Mouse (Mus musculus) MEL (cell line): ENCODE measurements around the gene Hes3. TPM values are rescaled to one million over a fixed set of nuclear protein-coding genes. Genes with fewer than 3 reads are reported as not detected.

Experiments used
- DNase-seq: peaks from one replicate; pipeline ENCODE4 v3.0.0; 2011; ENCODE audit warnings: low read depth, low spot score
- H3K27ac ChIP-seq: 2 replicates; pipeline ENCODE4 v1.5.1; 2012; ENCODE audit warnings: low read depth, mild to moderate bottlenecking, control low read depth, low read length, moderate library complexity; ENCODE audit not compliant: control insufficient read depth
- H3K27me3 ChIP-seq, 2 experiments: fragments of 150-350 bp in 1 of 2; sonication (generic) in 1 of 2; 2 replicates each; pipeline ENCODE4 v1.6.1; 2012; ENCODE audit warnings: low read length in 2 of 2, mild to moderate bottlenecking in 2 of 2, improper control_type of control experiment in 1 of 2, moderate library complexity in 1 of 2; ENCODE audit not compliant: insufficient read depth in 2 of 2, control insufficient read depth in 1 of 2
- H3K36me3 ChIP-seq, 2 experiments: 2 replicates each; pipeline ENCODE4 v1.6.1; 2012 to 2014; ENCODE audit warnings: low read length in 2 of 2, improper control_type of control experiment in 1 of 2, inconsistent platforms in 1 of 2, mild to moderate bottlenecking in 1 of 2; ENCODE audit not compliant: insufficient read depth in 2 of 2, control insufficient read depth in 1 of 2
- H3K4me1 ChIP-seq, 2 experiments: fragments of 150-350 bp in 1 of 2; sonication (generic) in 1 of 2; 2 replicates each; pipeline ENCODE4 v1.6.1; 2012; ENCODE audit warnings: low read length in 2 of 2, improper control_type of control experiment in 1 of 2, mild to moderate bottlenecking in 1 of 2; ENCODE audit not compliant: insufficient read depth in 2 of 2, control insufficient read depth in 1 of 2
- H3K4me3 ChIP-seq, 2 experiments: fragments of 150-350 bp in 1 of 2; sonication (generic) in 1 of 2; 2 replicates each; pipeline ENCODE4 v1.5.1; 2012; ENCODE audit warnings: low read depth in 2 of 2, low read length in 2 of 2, mild to moderate bottlenecking in 2 of 2, moderate library complexity in 2 of 2, control low read depth in 1 of 2, improper control_type of control experiment in 1 of 2; ENCODE audit not compliant: control insufficient read depth in 1 of 2, insufficient read depth in 1 of 2
- H3K79me2 ChIP-seq: 2 replicates; pipeline ENCODE4 v1.6.1; 2012; ENCODE audit warnings: mild to moderate bottlenecking, low read length, moderate library complexity; ENCODE audit not compliant: control insufficient read depth, poor library complexity, insufficient read depth
- H3K9ac ChIP-seq: 2 replicates; pipeline ENCODE4 v1.6.1; 2012; ENCODE audit warnings: low read depth, mild to moderate bottlenecking, control low read depth, low read length, moderate library complexity; ENCODE audit not compliant: control insufficient read depth, poor library complexity, severe bottlenecking
- H3K9me3 ChIP-seq: fragments of 150-350 bp; sonication (generic); replicated peaks from 2 replicates; pipeline ENCODE4 v1.6.1; 2012; ENCODE audit warnings: mild to moderate bottlenecking, low read length, improper control_type of control experiment, moderate library complexity; ENCODE audit not compliant: insufficient read depth
- CHD1 ChIP-seq: IDR thresholded peaks from 2 replicates; pipeline ENCODE4 v1.6.1; 2012; ENCODE audit warnings: low read depth, mild to moderate bottlenecking, inconsistent platforms, low read length, improper control_type of control experiment
- CHD2 ChIP-seq: IDR thresholded peaks from 2 replicates; pipeline ENCODE4 v1.6.1; 2011; ENCODE audit warnings: low read length, improper control_type of control experiment
- CTCF ChIP-seq, 3 experiments: IDR thresholded peaks in 2 of 3; conservative IDR thresholded peaks in 1 of 3; 2 replicates each; pipeline ENCODE4 v1.5.1; 2011 to 2012; ENCODE audit warnings: low read length in 3 of 3, low read depth in 2 of 3, mild to moderate bottlenecking in 2 of 3, improper control_type of control experiment in 1 of 3, inconsistent platforms in 1 of 3, mixed read lengths in 1 of 3, moderate library complexity in 1 of 3; ENCODE audit not compliant: control insufficient read depth in 1 of 3, insufficient read depth in 1 of 3, poor library complexity in 1 of 3, severe bottlenecking in 1 of 3
- E2F4 ChIP-seq: IDR thresholded peaks from 2 replicates; pipeline ENCODE4 v1.6.1; 2011; ENCODE audit warnings: low read depth, low read length, improper control_type of control experiment, borderline replicate concordance
- ETS1 ChIP-seq: IDR thresholded peaks from 2 replicates; pipeline ENCODE4 v1.6.1; 2012; ENCODE audit warnings: low read depth, mild to moderate bottlenecking, inconsistent platforms, low read length, improper control_type of control experiment, moderate library complexity
- GABPA ChIP-seq: IDR thresholded peaks from 2 replicates; pipeline ENCODE4 v1.6.1; 2012; ENCODE audit warnings: low read depth, mild to moderate bottlenecking, inconsistent platforms, low read length, improper control_type of control experiment, moderate library complexity
- HCFC1 ChIP-seq: IDR thresholded peaks from 2 replicates; pipeline ENCODE4 v1.6.1; 2012; ENCODE audit warnings: low read depth, mild to moderate bottlenecking, inconsistent platforms, low read length, improper control_type of control experiment, moderate library complexity
- MAX ChIP-seq: IDR thresholded peaks from 2 replicates; pipeline ENCODE4 v1.6.1; 2011; ENCODE audit warnings: low read length, improper control_type of control experiment
- MAZ ChIP-seq: IDR thresholded peaks from 2 replicates; pipeline ENCODE4 v1.6.1; 2012; ENCODE audit warnings: low read depth, mild to moderate bottlenecking, inconsistent platforms, low read length, improper control_type of control experiment
- MEF2A ChIP-seq: IDR thresholded peaks from 2 replicates; pipeline ENCODE4 v1.6.1; 2014; ENCODE audit warnings: low read depth, mild to moderate bottlenecking, inconsistent platforms, low read length, improper control_type of control experiment; ENCODE audit not compliant: poor library complexity, insufficient replicate concordance, severe bottlenecking; ENCODE audit errors: extremely low read depth
- MYC ChIP-seq: IDR thresholded peaks from 2 replicates; pipeline ENCODE4 v1.6.1; 2011; ENCODE audit warnings: low read depth, mild to moderate bottlenecking, low read length, improper control_type of control experiment, moderate library complexity
- NRF1 ChIP-seq: IDR thresholded peaks from 2 replicates; pipeline ENCODE4 v1.6.1; 2014; ENCODE audit warnings: low read depth, mild to moderate bottlenecking, inconsistent platforms, low read length, improper control_type of control experiment, moderate library complexity; ENCODE audit not compliant: poor library complexity, insufficient read depth, severe bottlenecking
- POLR2AphosphoS2 ChIP-seq: IDR thresholded peaks from 2 replicates; pipeline ENCODE4 v1.6.1; 2011; ENCODE audit warnings: low read length, improper control_type of control experiment
- POLR2AphosphoS5 ChIP-seq: IDR thresholded peaks from 2 replicates; pipeline ENCODE4 v1.6.1; 2012; ENCODE audit warnings: low read depth, borderline replicate concordance, mild to moderate bottlenecking, inconsistent platforms, low read length, moderate library complexity, mixed read lengths
- RAD21 ChIP-seq: IDR thresholded peaks from 2 replicates; pipeline ENCODE4 v1.6.1; 2011; ENCODE audit warnings: mild to moderate bottlenecking, low read depth, low read length, improper control_type of control experiment
- RCOR1 ChIP-seq: IDR thresholded peaks from 2 replicates; pipeline ENCODE4 v1.6.1; 2012; ENCODE audit warnings: low read depth, mild to moderate bottlenecking, inconsistent platforms, low read length, improper control_type of control experiment
- SIN3A ChIP-seq: IDR thresholded peaks from 2 replicates; pipeline ENCODE4 v1.6.1; 2012; ENCODE audit warnings: low read length, improper control_type of control experiment, inconsistent platforms
- SMC3 ChIP-seq: IDR thresholded peaks from 2 replicates; pipeline ENCODE4 v1.6.1; 2011; ENCODE audit warnings: low read depth, low read length, improper control_type of control experiment
- TAL1 ChIP-seq: IDR thresholded peaks from 2 replicates; pipeline ENCODE4 v1.6.1; 2012; ENCODE audit warnings: mild to moderate bottlenecking, inconsistent platforms, low read length, moderate library complexity, mixed read lengths
- TCF12 ChIP-seq: IDR thresholded peaks from 2 replicates; pipeline ENCODE4 v1.6.1; 2014; ENCODE audit warnings: low read depth, mild to moderate bottlenecking, inconsistent platforms, low read length, improper control_type of control experiment, moderate library complexity
- UBTF ChIP-seq: IDR thresholded peaks from 2 replicates; pipeline ENCODE4 v1.6.1; 2012; ENCODE audit warnings: low read depth, mild to moderate bottlenecking, inconsistent platforms, low read length, improper control_type of control experiment, moderate library complexity, borderline replicate concordance; ENCODE audit not compliant: insufficient read depth
- ZC3H11A ChIP-seq: IDR thresholded peaks from 2 replicates; pipeline ENCODE4 v1.6.1; 2012; ENCODE audit warnings: low read depth, mild to moderate bottlenecking, inconsistent platforms, low read length, improper control_type of control experiment
- ZMIZ1 ChIP-seq: IDR thresholded peaks from 2 replicates; pipeline ENCODE4 v1.6.1; 2012; ENCODE audit warnings: low read depth, mild to moderate bottlenecking, inconsistent platforms, low read length, improper control_type of control experiment, moderate library complexity
- polyA plus RNA-seq, 2 experiments: library from polyadenylated mRNA; stranded (reverse) in 1 of 2; unstranded in 1 of 2; fragments of >175 nt in 1 of 2; fragments of >200 nt in 1 of 2; gene quantifications; 2 replicates each; pipeline versions ENCODE4 v1.2.1 to v1.2.4; 2012; ENCODE audit warnings: low replicate concordance in 2 of 2, low read depth in 1 of 2; ENCODE audit not compliant: insufficient read length in 2 of 2, insufficient read depth in 1 of 2, missing spikeins in 1 of 2
- total RNA-seq: library from RNA; depleted of rRNA; stranded (reverse); fragments of 300-350 nt; gene quantifications from 2 replicates; pipeline ENCODE4 v1.2.3, GENCODE M21; 2012

Hes3 gene
- total and polyA plus RNA-seq, 3 experiments, result 0.04 TPM; not detected in 2

GRCm38 (mm10) chr4:152265791-152266190, 25.7 kb downstream of the Hes3 start:
- Histone ChIP-seq H3K27ac (no peak overlapping the region), H3K27me3 (no peaks in the 10 kb centered on the region), H3K4me3 (no peak overlapping the region), H3K4me1 (no peaks in the 10 kb centered on the region), H3K36me3 (no peaks in the 10 kb centered on the region), H3K9ac (no peak overlapping the region), H3K79me2 (no peaks in the 10 kb centered on the region), H3K9me3 (no peaks in the 10 kb centered on the region)
- no peak for DNase-seq
- TF ChIP-seq HCFC1 (no peak), MEF2A (no peak), TCF12 (no peak), CHD2 (no peak), ETS1 (no peak), E2F4 (no peak), MAX (no peak), GABPA (no peak), NRF1 (no peak), SIN3A (no peak), POLR2AphosphoS5 (no peak), UBTF (no peak), ZMIZ1 (no peak), TAL1 (no peak)

- Histone ChIP-seq H3K27me3 (no peaks in the 10 kb centered on the region), H3K27ac (no peak overlapping the region), H3K4me3 (no peak overlapping the region), H3K79me2 (no peaks in the 10 kb centered on the region), H3K4me1 (no peaks in the 10 kb centered on the region), H3K9me3 (no peaks in the 10 kb centered on the region), H3K9ac (no peak overlapping the region), H3K36me3 (no peaks in the 10 kb centered on the region)
- no peak for TF ChIP-seq MAZ
- no peak for TF ChIP-seq POLR2AphosphoS2
- TF ChIP-seq CHD1, result no peak
- no peak for TF ChIP-seq POLR2AphosphoS5
- TF ChIP-seq RCOR1, result no peak
- TF ChIP-seq ZC3H11A, result no peak
- TF ChIP-seq ZMIZ1, result no peak
- peak; percentile 26 for TF ChIP-seq RAD21
- TF ChIP-seq CTCF (IDR thresholded peaks at IDR 0.05 in 2 of 3, conservative IDR thresholded peaks at IDR 0.05 in 1 of 3; ENCODE audit: control insufficient read depth in 1 of 3, insufficient read depth in 1 of 3, low read depth in 2 of 3, low read length in 3 of 3, poor library complexity in 1 of 3, severe bottlenecking in 1 of 3), result peak; percentile 59 to 67 (median 65)
- peak; percentile 49 for TF ChIP-seq SMC3
- no peak for TF ChIP-seq MAX
- TF ChIP-seq UBTF, result no peak
- TF ChIP-seq CHD2, result no peak
- TF ChIP-seq MYC, result 0 out of 2 replicates have a peak, but pooled peaks have one; percentile 27
- DNase-seq, result peak; percentile 58
Observed at GRCm38 (mm10) chr4:152264867-152265568, 26.4 kb downstream of the Hes3 start.
